Mouse (Mus musculus): Measurements from ENCODE around the gene Wdr45b. TPM values are rescaled to one million over a fixed set of nuclear protein-coding genes. Genes with fewer than 3 reads are reported as not detected.

Wdr45b gene
- polyA plus RNA-seq (2015; fragmentation: Nextera tagmentation; extraction: Ambion mirVana) = 93.4 and 98.5 TPM in 2 replicates

GRCm38 (mm10) chr11:121354091-121354707 lies at the start of gene Wdr45b:
Gene Wdr45b, minus strand, starts transcription at chr11:121354445.
- Histone ChIP-seq H3K4me1 (peaks cover 17% of the 10 kb centered on the region), H3K36me3 (no peaks in the 10 kb centered on the region), H3K27me3 (no peaks in the 10 kb centered on the region), H3K9me3 (no peaks in the 10 kb centered on the region), H3K27ac (peak within 1 kb of the TSS; percentile 85), H3K9ac (peak within 1 kb of the TSS; percentile 99), H3K4me3 (peak within 1 kb of the TSS; percentile 97), H3K4me2 (peak within 1 kb of the TSS; percentile 75)
- peak; percentile 96 for ATAC-seq (ENCODE audit: borderline replicate concordance, extremely low read depth, low FRiP score, low TSS enrichment)
- WGBS = under 1% methylated on average over 69 of the region's 69 CpGs

DNA sequence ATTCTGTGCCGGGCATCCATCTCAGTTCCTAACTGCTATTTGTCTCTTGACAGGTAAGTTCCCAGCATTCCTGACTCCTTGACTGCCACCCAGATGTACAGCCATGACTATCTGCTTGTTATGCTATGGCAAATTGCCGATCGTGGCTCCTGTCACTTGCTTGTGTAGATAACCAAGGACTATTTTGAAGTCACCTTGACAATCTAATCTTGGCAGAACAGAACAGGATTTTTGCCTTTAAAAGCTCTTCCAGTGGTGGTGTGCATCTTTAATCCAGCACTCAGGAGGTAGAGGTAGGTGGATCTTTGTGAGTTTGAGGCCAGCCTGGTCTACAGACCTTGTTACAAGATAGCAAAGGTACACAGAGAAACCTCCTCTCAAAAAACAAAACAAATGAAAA lies 38.2 kb upstream of the Wdr45b start:
- no peaks in the 10 kb centered on the region for H3K9me3 ChIP-seq
- no peak overlapping the region for H3K9ac ChIP-seq
- ATAC-seq (ENCODE audit: borderline replicate concordance, extremely low read depth, low FRiP score, low TSS enrichment) = no peak
- no peak overlapping the region for H3K27ac ChIP-seq
- H3K27me3 ChIP-seq = no peaks in the 10 kb centered on the region
- peaks cover 7% of the 10 kb centered on the region for H3K4me1 ChIP-seq
- H3K36me3 ChIP-seq = no peaks in the 10 kb centered on the region
- H3K4me3 ChIP-seq = no peak overlapping the region
- WGBS = 78% methylated on average over 3 of the region's 3 CpGs
- H3K4me2 ChIP-seq = no peak overlapping the region

DNA sequence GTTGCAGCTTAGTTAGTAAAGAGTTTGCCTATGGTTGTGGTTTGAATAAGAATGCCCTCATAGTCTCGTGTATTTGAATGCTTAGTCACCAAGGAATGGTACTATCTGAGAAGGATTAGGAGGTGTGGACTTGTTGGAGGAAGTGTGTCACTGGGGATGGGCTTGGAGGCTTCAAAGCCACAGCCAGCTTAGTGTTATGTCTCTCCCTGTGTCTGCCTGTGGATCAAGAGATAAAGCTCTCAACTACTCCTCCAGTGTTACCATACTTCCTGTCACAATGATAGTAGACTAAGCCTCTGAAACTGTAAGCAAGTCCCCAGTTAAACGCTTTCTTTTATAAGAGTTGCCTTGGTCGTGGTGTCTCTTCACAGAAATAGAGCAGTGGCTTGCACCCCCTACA lies 36.5 kb upstream of the Wdr45b start:
- Histone ChIP-seq H3K9me3 (no peaks in the 10 kb centered on the region), H3K4me1 (peaks cover 12% of the 10 kb centered on the region), H3K27ac (no peak overlapping the region), H3K4me2 (no peak overlapping the region), H3K4me3 (no peak overlapping the region), H3K36me3 (no peaks in the 10 kb centered on the region), H3K9ac (no peak overlapping the region), H3K27me3 (no peaks in the 10 kb centered on the region)
- 58% methylated on average over 3 of the region's 3 CpGs for WGBS
- ATAC-seq (ENCODE audit: borderline replicate concordance, extremely low read depth, low FRiP score, low TSS enrichment) = no peak

DNA sequence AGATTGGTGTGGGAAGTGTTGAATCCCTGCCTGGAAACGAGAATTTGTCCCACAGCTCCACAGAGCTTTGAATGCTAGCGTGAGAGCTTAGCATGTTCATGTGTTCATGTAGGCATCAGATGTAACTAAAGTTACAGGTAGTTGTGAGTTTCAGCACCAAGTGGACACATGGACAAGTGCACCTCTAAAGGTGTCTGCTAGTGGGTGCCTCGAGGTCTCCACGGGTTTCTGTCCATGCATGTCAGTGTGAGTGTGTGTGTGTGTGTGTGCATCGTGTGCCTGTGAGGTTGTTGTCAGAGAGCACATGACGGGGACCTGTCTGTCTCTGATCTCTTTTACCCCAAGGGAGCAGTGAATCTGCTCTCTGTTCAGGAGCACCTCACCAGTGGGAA lies 34.3 kb upstream of the Wdr45b start:
- Histone ChIP-seq H3K4me3 (peak overlapping the region; percentile 69), H3K27ac (no peak overlapping the region), H3K27me3 (no peaks in the 10 kb centered on the region), H3K4me1 (peaks cover 12% of the 10 kb centered on the region), H3K4me2 (peak overlapping the region; percentile 96), H3K9me3 (no peaks in the 10 kb centered on the region), H3K36me3 (no peaks in the 10 kb centered on the region), H3K9ac (no peak overlapping the region)
- peak; percentile 1; the same call in 1 of the 2 replicates for ATAC-seq (ENCODE audit: borderline replicate concordance, extremely low read depth, low FRiP score, low TSS enrichment)
- 10% methylated on average over 6 of the region's 6 CpGs for WGBS

GRCm38 (mm10) chr11:121387750-121388553 lies 33.7 kb upstream of the Wdr45b start, which contains the start of gene Rab40b:
Gene Rab40b, minus strand, starts transcription at chr11:121388251.
- no peaks in the 10 kb centered on the region for H3K36me3 ChIP-seq
- H3K27me3 ChIP-seq = no peaks in the 10 kb centered on the region
- H3K27ac ChIP-seq = peak within 1 kb of the TSS; percentile 21; the same call in 1 of the 2 replicates
- H3K9me3 ChIP-seq = no peaks in the 10 kb centered on the region
- H3K4me2 ChIP-seq = peak within 1 kb of the TSS; percentile 96
- peak within 1 kb of the TSS; percentile 69 for H3K4me3 ChIP-seq
- H3K9ac ChIP-seq = peak within 1 kb of the TSS; percentile 59
- H3K4me1 ChIP-seq = peaks cover 12% of the 10 kb centered on the region
- WGBS = under 1% methylated on average over 61 of the region's 61 CpGs
- peak; percentile 100 for ATAC-seq (ENCODE audit: borderline replicate concordance, extremely low read depth, low FRiP score, low TSS enrichment)

GRCm38 (mm10) chr11:121380294-121380693 lies 26.0 kb upstream of the Wdr45b start:
- Histone ChIP-seq H3K4me3 (no peak overlapping the region), H3K36me3 (no peaks in the 10 kb centered on the region), H3K9me3 (no peaks in the 10 kb centered on the region), H3K4me1 (no peaks in the 10 kb centered on the region), H3K9ac (no peak overlapping the region), H3K4me2 (no peak overlapping the region), H3K27ac (no peak overlapping the region), H3K27me3 (no peaks in the 10 kb centered on the region)
- WGBS = 43% methylated on average over 6 of the region's 6 CpGs
- ATAC-seq (ENCODE audit: borderline replicate concordance, extremely low read depth, low FRiP score, low TSS enrichment) = no peak

- ATAC-seq (ENCODE audit: borderline replicate concordance, extremely low read depth, low FRiP score, low TSS enrichment) = no peak
- Histone ChIP-seq H3K4me1 (no peaks in the 10 kb centered on the region), H3K36me3 (no peaks in the 10 kb centered on the region), H3K9ac (no peak overlapping the region), H3K9me3 (no peaks in the 10 kb centered on the region), H3K27me3 (no peaks in the 10 kb centered on the region), H3K27ac (no peak overlapping the region), H3K4me3 (no peak overlapping the region), H3K4me2 (no peak overlapping the region)
These were observed 24.4 kb upstream of the Wdr45b start for GRCm38 (mm10) chr11:121378644-121379043.

DNA sequence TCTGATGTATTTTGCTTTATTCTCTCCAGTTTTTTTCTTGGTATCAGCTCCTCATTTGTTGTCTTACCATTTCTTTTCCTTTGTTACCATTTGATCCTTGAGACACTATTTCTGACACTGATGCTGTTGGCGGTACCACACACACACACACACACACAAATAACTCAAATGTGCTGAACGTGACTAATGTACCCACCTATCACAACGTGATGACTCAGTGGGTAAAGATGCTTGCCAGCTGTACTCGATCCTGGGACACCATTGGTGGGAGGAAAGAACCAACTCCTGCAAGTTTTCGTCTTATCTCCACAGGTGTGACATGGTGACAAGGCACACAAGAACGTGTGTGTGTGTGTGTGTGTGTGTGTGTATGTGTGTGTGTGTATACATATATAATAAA lies 19.1 kb upstream of the Wdr45b start:
- Histone ChIP-seq H3K27ac (no peak overlapping the region), H3K4me2 (no peak overlapping the region), H3K4me3 (no peak overlapping the region), H3K9ac (no peak overlapping the region), H3K36me3 (no peaks in the 10 kb centered on the region), H3K9me3 (no peaks in the 10 kb centered on the region), H3K27me3 (no peaks in the 10 kb centered on the region), H3K4me1 (no peaks in the 10 kb centered on the region)
- no peak for ATAC-seq (ENCODE audit: borderline replicate concordance, extremely low read depth, low FRiP score, low TSS enrichment)
- WGBS = 58% methylated on average over 6 of the region's 6 CpGs

GRCm38 (mm10) chr11:121370337-121370994 lies 16.2 kb upstream of the Wdr45b start:
- 72% methylated on average over 6 of the region's 6 CpGs for WGBS
- H3K4me3 ChIP-seq = no peak overlapping the region
- no peak overlapping the region for H3K4me2 ChIP-seq
- no peaks in the 10 kb centered on the region for H3K27me3 ChIP-seq
- H3K9me3 ChIP-seq = no peaks in the 10 kb centered on the region
- no peaks in the 10 kb centered on the region for H3K36me3 ChIP-seq
- H3K27ac ChIP-seq = no peak overlapping the region
- H3K9ac ChIP-seq = no peak overlapping the region
- no peaks in the 10 kb centered on the region for H3K4me1 ChIP-seq
- ATAC-seq (ENCODE audit: borderline replicate concordance, extremely low read depth, low FRiP score, low TSS enrichment) = no peak

DNA sequence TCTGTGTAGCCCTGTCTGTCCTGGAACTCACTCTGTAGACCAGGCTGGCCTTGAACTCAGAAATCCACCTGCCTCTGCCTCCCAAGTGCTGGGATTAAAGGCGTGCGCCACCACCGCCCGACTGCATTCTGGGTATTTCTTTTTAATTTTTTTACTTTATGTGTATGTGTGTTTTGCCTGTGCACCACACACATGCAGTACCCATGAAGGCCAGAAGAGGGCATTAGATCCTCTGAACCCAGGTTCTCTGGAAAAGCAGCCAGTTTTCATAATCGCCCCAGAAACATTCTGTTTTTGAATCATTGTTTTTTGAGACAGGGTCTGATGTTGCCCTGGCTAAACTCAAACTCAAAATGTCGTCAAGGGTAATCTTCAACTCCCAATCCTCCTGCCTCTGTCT lies 15.4 kb upstream of the Wdr45b start:
- H3K36me3 ChIP-seq = no peaks in the 10 kb centered on the region
- WGBS = 61% methylated on average over 6 of the region's 6 CpGs

GRCm38 (mm10) chr11:121368731-121369130 lies 14.5 kb upstream of the Wdr45b start:
- H3K27ac ChIP-seq = no peak overlapping the region
- 64% methylated on average over 1 of the region's 1 CpGs for WGBS
- no peaks in the 10 kb centered on the region for H3K4me1 ChIP-seq
- no peak for ATAC-seq (ENCODE audit: borderline replicate concordance, extremely low read depth, low FRiP score, low TSS enrichment)
- no peaks in the 10 kb centered on the region for H3K36me3 ChIP-seq
- H3K4me2 ChIP-seq = no peak overlapping the region
- H3K4me3 ChIP-seq = no peak overlapping the region
- no peaks in the 10 kb centered on the region for H3K9me3 ChIP-seq
- H3K9ac ChIP-seq = no peak overlapping the region
- H3K27me3 ChIP-seq = no peaks in the 10 kb centered on the region

More for the DNA sequence above, 15.4 kb upstream of the Wdr45b start:
- H3K27ac ChIP-seq = no peak overlapping the region
- ATAC-seq (ENCODE audit: borderline replicate concordance, extremely low read depth, low FRiP score, low TSS enrichment) = no peak
- H3K4me1 ChIP-seq = no peaks in the 10 kb centered on the region
- H3K4me3 ChIP-seq = no peak overlapping the region
- no peak overlapping the region for H3K9ac ChIP-seq
- no peak overlapping the region for H3K4me2 ChIP-seq
- H3K9me3 ChIP-seq = no peaks in the 10 kb centered on the region
- no peaks in the 10 kb centered on the region for H3K27me3 ChIP-seq

- 42% methylated on average over 5 of the region's 5 CpGs for WGBS
- ATAC-seq (ENCODE audit: borderline replicate concordance, extremely low read depth, low FRiP score, low TSS enrichment) = no peak
These were observed 13.0 kb upstream of the Wdr45b start for GRCm38 (mm10) chr11:121367170-121367707.

More at GRCm38 (mm10) chr11:121367170-121367707, 13.0 kb upstream of the Wdr45b start:
- H3K27ac ChIP-seq = no peak overlapping the region
- no peaks in the 10 kb centered on the region for H3K4me1 ChIP-seq
- H3K4me3 ChIP-seq = no peak overlapping the region
- H3K4me2 ChIP-seq = no peak overlapping the region
- H3K27me3 ChIP-seq = no peaks in the 10 kb centered on the region
- H3K36me3 ChIP-seq = no peaks in the 10 kb centered on the region
- no peaks in the 10 kb centered on the region for H3K9me3 ChIP-seq
- no peak overlapping the region for H3K9ac ChIP-seq

Data from lung, embryonic 15.5 days (tissue).